Mouse (Mus musculus): ENCODE measurements around the gene Akr1cl. TPM values are rescaled to one million over a fixed set of nuclear protein-coding genes. Genes with fewer than 3 reads are reported as not detected.
"Not testable (repeated sequence)": the region's sequence is repeated elsewhere in the genome, so short reads cannot be mapped to it uniquely, and the experiment has no call there.

Akr1cl gene
- total RNA-seq (2021) = not detected

DNA sequence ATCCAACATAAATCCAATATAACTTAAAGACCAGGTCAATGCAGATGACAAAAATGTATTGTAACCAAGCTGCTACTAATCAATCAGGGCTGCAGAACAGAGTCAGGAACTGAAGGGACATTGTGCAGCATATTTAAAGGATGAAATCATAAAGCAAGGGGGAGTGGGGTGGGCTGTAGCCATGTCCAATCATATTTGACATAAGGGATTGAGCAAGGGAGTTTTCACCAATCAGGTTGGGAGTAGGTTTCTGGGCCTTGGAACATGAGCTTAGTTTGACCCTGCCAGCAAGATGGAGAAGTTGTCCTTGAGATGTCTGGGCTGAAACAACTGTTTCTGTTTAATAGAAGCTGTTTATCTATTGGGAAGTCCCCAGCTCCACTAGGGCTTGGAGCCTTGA lies at the start of gene Akr1cl:
TSS of gene Akr1cl (minus strand) at position 119 of the 400 bp plus-strand sequence.
- no peak for DNase-seq (ENCODE audit: low spot score in 2 of 2)
- intact Hi-C loops (cut with DNase I) = no loop called here

DNA sequence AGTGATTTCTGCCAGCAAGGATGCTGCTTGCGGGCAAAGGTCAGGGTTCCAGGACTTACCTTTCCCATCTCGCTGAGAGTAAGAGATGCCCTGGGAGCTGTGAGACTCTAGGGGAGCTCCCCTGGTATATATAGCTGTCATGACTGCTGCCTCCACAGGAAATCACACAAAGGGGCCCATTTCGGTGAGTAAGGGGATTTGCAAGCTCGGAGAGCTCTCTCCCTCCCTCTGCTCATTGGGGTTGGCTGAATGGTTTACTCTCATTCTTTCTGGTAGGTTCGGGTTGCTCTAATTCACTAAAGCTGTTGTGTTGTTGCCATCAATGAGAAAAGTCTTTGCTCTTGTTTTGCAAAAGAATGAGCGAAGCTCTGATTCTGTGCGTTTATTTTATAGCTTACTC lies 49.6 kb upstream of the Akr1cl start, which contains the start of gene Crygb:
TSS of gene Crygb (minus strand) at position 101 of the 400 bp plus-strand sequence.
- DNase-seq (ENCODE audit: low spot score in 2 of 2) = no peak
- intact Hi-C loops (cut with DNase I) = no loop called here

DNA sequence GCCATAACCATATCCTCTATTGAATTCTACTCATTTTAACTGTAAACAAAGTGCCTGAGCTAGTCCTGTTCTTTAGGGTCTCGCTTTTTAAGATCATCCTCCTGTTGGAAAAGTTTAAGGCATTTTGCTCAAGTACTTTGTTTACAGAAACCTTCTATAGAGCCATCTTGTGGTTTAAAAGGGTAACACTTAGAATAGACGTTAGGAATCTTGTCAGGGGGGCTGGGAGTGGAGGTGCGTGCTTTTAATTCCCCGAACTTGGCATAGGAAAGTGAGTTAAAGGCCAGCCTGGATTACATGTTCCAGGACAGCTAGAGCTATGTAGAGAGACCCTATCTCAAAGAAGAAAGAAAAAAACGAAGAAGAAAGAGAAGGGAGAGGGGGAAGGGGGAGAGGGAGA lies 43.0 kb upstream of the Akr1cl start:
- no peak for DNase-seq (ENCODE audit: low spot score in 2 of 2)
- intact Hi-C loops (cut with DNase I) = no loop called here

DNA sequence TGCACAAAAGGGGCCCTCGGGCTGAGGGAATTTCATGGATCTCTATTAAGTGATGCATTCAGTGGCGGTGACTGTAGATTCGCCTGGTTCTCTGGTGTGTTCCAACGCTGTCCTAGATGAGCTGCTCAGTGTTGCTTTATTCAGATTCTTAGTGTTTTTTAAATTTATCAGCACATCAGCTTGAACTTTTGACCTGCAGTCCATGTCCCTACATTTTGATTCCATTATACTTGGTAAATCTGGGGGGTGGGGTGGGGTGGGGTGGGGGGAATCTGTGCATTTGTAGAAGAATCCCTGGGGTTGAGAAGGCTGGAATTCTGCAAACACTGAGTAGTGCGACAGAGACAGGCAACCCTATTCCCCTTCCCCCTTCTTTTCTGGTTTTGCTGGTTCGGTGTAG lies 41.0 kb upstream of the Akr1cl start, which contains the start of gene Crygc:
TSS of gene Crygc (minus strand) at position 101 of the 400 bp plus-strand sequence.
- no peak for DNase-seq (ENCODE audit: low spot score in 2 of 2)
- intact Hi-C loops (cut with DNase I) = no loop called here

DNA sequence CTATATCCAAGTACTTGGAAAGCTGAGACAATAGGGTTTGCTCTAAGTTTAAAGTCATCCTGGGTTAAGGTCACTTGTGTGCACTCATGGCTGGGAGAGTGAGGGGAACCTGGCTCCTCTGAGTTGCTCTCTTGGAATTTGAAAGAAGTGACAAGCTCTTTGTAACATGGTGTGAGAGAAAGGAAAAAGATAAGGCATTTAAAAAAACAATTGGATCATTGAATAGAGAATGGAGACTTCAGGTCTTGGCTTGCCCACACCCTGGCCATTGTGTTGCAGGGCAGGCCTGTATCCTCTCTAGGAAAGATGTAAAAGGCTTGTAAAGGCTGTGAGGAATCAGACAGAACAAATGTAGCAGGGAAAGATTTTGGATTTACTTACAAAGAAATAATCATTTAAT lies 35.3 kb upstream of the Akr1cl start:
- DNase-seq (ENCODE audit: low spot score in 2 of 2) = no peak
- intact Hi-C loops (cut with DNase I) = no loop called here

DNA sequence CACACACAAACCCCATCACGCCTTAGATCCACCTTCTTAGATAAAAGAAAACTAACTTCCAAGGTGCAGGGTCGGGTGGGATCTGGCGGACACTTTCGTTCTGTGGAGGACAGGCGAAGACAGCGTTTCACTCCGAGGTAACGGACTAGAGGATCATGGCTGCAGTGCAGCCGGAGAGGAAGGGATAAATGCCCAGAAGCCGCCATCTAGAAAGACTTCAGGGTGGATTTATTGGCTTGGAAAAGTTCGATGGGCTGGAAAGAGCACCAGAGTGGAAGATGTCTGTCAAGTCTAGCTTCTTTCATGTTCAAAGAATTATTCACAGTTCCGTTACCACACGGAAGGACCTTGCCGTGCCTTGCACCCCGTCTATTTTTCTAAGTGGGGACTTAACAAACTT lies 31.6 kb upstream of the Akr1cl start:
- intact Hi-C loops (cut with DNase I) = no loop called here
- no peak for DNase-seq (ENCODE audit: low spot score in 2 of 2)

DNA sequence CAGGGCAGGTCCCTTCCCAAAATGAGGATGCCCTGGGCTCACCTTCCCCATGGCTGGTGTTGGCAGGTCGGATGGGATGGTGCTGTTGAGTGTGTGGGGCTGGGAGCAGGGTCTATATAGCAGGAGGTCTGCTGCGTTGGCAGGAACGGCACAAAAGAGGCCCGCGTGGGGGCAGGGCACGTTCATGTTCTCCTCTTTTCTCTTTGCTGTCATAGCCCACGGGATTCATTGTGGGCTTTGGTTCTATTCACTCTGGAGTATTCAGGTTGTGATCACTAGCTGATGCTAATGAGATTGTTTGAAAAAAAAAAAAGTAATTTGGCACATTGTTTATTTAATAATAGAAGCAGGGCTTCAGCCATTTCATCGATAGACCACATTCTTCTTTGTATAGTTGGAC lies 30.8 kb upstream of the Akr1cl start, which contains the start of gene Crygd:
TSS of gene Crygd (minus strand) at position 101 of the 400 bp plus-strand sequence.
- no peak for DNase-seq (ENCODE audit: low spot score in 2 of 2)
- intact Hi-C loops (cut with DNase I) = no loop called here

DNA sequence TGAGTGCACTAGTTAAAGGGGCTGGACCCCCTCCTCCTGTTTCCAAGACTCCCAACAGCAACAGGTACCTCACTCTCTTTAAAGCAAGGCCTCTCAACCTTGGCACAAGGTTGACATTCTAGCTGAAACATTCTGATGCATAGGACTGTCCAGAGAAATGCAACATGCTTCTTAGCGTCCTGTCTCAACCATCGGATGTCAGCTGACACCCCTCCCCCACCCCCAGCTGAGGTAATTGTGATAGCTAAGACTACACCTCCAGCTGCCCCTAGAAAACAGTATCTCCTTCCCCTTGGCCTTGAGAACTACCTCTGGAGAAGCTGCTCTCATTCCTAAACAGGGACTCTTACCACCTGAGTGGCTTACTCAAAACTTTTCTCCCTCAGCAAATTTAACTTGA lies 19.6 kb upstream of the Akr1cl start:
- no peak for DNase-seq (ENCODE audit: low spot score in 2 of 2)
- intact Hi-C loops (cut with DNase I) = no loop called here

DNA sequence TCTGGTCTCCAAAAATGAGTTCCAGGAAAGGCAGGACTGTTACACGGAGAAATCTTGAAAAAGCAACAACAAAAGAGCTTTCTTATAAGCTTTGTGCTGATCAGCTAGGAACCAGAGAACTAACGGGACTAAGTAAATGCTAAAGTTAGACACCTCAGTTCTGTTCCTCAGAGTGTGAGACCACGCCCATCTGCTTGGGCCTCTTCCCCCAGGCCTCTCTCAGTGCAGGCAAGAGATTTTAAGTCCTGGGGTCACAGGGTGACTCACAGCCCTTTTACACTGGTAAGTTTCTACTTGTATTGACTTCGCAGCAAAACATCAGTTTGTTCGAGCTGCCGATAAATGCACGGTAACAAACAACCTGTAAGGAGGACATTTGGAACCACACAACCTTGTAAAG lies 19.1 kb upstream of the Akr1cl start:
- intact Hi-C loops (cut with DNase I) = no loop called here
- no peak for DNase-seq (ENCODE audit: low spot score in 2 of 2)

DNA sequence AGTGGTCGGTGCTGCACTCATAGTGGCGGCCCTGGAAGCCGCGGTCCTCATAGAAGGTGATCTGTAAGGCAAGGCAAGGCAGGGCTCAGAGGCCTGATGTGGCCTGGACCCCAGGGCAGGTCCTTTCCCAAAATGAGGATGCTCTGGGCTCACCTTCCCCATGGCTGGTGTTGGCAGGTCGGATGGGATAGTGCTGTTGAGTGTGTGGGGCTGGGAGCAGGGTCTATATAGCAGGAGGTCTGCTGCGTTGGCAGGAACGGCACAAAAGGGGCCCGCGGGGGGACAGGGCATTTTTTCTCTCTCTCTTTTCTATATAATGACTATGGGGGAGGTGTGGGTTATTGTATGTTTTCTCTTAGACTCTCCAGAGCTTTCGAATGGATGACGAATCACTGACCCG lies 18.4 kb upstream of the Akr1cl start, which contains the start of gene Cryge:
TSS of gene Cryge (minus strand) at position 198 of the 400 bp plus-strand sequence.
- DNase-seq (ENCODE audit: low spot score in 2 of 2); intact Hi-C loops (cut with DNase I): not testable (repeated sequence)

DNA sequence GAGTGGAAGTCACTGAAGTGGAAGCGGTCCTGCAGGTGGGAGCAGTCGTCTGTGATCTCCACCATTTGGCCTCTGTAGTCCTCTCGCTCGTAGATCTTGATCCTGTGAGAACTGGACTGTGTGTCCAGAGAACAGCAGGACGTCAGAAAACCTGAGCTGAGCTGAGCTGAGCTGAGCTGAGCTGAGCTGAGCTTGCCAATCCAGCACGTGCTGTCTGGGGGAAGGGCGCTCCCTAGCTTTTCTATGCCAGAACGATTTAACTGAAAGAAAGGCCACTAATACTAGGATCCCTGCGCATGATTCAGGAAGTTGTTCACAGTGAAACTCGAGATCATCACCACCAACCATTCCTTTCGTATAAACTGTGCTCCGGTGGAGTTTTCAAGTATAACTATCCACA lies 16.2 kb upstream of the Akr1cl start:
- peak; percentile 16 to 23 for DNase-seq (ENCODE audit: low spot score in 2 of 2)
- intact Hi-C loops (cut with DNase I) = loop anchor here (5.0 kb wide), 1 partner anchor 129 kb away; no protein-coding TSS in a partner anchor

DNA sequence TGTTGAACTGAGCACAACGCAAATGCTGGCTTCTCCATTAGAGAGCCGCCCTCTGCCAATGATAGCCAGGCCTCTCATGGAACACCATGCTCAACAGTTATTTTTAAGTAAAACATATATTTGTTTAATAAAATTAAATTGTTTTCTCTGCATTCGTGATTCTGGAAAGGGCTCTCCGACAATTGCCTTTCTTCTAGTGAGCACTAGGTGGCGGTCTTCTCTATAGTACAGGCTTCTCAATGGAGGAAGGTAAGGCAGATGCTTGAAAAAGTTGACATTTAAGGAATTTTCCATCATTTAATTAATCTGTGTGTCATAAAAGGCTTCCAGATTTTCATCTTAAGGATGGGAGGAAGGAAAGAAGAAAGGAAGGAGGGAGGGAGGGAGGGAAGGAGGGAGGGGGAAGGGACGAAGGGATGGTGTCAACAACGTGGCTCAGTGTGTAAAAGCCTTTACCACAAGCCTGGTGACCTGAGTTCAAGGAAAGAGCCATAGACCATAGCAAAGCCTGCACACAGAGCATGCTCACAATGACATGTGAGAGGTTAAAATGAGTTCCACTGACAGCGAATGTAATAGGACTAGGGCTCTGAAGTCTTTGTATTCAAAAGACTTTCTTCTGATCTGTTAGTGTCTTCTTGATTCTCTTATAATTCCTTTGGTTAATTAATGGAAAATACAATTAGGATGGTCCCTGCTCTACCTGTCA lies 14.0 kb upstream of the Akr1cl start:
- intact Hi-C loops (cut with DNase I) = loop anchor here (5.0 kb wide), 1 partner anchor 131 kb away; no protein-coding TSS in a partner anchor
- DNase-seq (ENCODE audit: low spot score in 2 of 2) = no peak

DNA sequence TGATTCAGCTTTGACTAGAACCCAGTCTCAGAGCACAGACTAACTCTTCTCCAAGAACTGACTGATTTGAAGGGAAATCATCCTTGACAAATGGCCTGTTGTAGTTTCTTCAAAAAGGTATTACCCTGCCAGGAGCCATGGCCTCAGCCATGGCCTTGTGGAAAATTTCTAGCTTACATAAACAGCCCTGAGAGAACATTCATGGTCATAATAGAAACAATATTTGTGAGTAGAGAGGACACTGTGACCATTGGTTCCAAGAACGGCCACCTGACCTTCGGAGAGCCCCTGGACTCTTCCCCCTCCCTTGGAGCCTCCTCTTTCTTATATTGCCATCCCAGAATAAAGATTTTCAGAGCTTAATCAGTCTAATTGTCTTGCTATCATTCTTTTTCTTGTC lies 10.9 kb upstream of the Akr1cl start:
- intact Hi-C loops (cut with DNase I) = no loop called here
- no peak for DNase-seq (ENCODE audit: low spot score in 2 of 2)

DNA sequence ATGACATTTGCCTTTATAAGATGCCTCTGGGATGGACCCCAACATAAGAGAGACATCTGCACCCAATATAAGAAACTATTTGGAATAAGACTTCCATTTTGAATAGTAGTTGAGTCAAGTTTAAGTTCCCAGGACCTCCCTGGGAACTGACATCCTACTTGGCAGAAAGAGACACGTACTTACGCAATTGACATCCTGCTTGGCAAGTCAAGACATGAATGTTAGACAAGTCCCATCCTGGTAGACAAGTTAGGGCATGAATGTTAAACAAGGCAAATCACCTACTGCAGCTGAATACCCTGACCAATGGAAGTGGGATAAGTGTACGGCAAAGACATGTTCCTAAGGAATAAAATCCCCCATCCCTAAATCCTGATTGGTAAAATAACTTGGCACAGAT lies 9.3 kb upstream of the Akr1cl start:
- no peak for DNase-seq (ENCODE audit: low spot score in 2 of 2)
- intact Hi-C loops (cut with DNase I) = no loop called here

DNA sequence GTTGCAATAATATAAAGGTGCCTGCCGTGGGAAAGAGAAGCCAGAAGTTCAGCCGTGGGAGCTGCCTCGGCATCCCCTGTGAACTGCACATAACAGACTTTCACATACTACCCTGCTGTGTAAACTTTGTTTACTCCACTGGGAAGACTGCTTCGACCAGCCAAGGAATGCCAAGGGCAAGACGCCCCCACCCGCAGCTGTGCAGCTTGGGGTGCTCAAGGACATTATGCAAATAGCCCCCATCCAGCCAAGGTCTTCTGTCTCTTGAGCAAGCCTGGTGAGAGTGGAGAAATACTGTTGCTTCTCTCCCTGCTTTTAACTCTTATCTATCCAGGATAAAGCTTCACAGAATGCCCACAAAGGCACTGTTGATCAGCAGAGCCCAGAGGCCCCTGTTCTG lies 8.2 kb upstream of the Akr1cl start:
- no peak for DNase-seq (ENCODE audit: low spot score in 2 of 2)
- intact Hi-C loops (cut with DNase I) = no loop called here

DNA sequence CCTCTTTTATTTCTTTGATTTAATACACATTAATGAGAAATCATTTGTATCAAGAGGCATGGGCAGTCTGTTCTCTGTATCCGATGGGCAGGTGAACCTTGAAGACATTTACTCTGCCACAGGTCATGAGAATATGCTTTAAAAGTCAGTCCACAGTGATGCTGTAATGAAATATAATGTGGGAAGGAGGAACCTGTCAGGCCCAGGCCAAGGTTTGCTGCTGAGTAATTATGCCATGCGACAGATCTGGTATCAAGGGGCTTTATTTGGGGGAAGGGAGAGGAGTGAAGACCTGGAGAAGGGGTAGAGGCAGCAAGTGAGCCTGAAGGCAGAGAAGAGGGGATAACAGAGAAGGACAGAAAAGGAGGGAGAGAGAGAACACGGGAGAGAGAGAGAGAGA lies 7.1 kb upstream of the Akr1cl start:
- DNase-seq (ENCODE audit: low spot score in 2 of 2) = no peak

DNA sequence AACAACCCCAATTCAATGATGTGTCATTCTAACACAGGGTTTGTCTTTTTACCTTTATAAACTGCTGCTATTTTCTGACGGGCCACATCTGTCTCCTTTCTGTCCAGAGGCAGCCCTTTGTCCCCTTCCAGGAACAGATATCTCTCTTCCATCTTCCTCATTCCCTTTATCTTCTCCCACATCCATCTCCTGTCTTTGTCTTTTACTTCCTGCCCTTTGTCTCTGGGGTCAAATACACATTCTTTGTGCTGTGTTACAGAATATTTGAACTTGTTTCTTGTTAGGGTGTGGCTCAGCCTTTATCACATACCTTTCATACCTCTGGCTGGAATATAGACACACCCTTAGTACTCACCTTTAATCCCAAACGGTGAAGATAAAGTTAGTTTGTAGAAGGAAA lies 5.0 kb upstream of the Akr1cl start:
- intact Hi-C loops (cut with DNase I) = no loop called here
- DNase-seq (ENCODE audit: low spot score in 2 of 2) = no peak

More for the DNA sequence above, 7.1 kb upstream of the Akr1cl start:
- intact Hi-C loops (cut with DNase I) = no loop called here

DNA sequence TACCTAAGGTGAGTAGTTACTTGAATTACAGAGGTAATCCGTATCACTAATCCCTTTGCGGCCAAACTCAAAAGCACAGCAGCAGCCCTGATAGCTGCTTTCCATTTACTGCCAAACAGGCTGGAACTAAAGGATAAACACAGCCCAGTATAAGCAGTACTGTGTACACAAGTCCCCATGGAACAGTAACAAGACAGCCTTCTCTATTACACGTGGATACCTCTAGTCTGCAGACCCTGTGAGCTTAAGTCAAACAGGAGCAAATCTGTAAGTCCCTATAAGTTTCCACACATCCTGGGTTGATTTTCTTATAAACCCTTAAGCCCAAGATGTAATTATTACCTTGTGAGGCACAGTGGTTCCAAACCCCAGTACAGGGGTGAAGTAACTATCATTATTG lies 3.0 kb upstream of the Akr1cl start:
- intact Hi-C loops (cut with DNase I) = no loop called here
- no peak for DNase-seq (ENCODE audit: low spot score in 2 of 2)

DNA sequence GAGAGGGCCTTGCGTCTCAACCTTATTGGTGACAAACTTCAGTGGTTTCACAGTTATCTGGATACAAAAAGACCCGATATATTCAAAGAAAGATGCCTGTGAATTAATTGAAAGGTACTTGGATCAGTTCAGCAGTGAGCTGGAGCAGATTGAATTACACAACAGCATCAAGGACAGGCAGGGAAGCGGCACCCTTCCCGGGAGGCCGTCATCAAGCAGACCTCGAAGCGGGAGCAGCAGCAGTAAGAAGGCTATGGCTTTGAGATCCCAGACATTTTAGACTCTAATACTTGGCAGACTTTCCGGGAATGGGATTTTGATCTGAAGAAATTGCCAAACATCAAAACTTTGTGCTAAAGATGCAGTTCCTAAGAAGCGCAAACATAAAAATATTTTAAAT lies 4.4 kb downstream of the Akr1cl start:
- intact Hi-C loops (cut with DNase I) = no loop called here
- DNase-seq (ENCODE audit: low spot score in 2 of 2) = no peak

DNA sequence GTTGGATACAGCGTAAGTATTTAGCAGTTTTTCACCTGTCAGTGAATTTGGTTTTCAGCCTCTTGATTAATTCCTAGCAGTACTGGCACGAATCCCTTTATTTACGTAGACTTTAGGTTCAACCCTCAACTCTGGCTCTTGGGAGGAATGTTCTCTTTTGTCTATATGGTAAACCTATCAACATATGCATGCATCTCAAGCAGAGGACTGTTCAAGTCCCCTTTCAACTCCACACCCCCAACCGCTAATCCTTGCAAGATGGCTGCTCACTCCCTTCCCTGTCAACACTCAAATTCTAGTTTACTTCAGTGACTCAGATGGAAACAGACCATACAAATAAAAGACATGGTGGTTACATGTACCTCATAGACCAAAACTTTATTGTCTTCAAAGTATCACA lies 19.8 kb downstream of the Akr1cl start:
- intact Hi-C loops (cut with DNase I) = loop anchor here (5.0 kb wide), 1 partner anchor 295 kb away; no protein-coding TSS in a partner anchor
- DNase-seq (ENCODE audit: low spot score in 2 of 2) = no peak

DNA sequence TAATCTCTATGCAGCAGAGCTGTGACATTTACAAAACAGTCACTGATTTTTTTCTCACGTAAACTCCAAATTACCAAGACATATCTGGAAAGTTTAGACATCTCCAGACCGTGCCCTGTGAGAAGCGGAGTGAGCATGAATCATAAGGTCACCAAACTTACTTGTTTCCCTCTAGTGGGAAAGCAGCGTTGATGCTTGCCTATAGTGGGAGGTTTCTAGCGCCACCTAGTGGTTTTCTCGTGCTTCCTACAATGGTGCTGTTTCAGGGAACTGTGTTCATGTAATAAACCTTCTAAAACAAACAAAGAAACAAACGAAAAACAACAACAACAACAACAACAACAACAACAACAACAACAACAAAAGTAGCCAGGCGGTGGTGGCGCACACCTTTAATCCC lies 22.4 kb downstream of the Akr1cl start:
- peak; percentile 21 to 41 for DNase-seq (ENCODE audit: low spot score in 2 of 2)
- intact Hi-C loops (cut with DNase I) = loop anchor here (5.0 kb wide), 1 partner anchor 293 kb away; no protein-coding TSS in a partner anchor
